Mouse (Mus musculus): ENCODE measurements at regions not wholly inside any gene's neighbourhood (a gene's known extent, or its start where the extent isn't known, plus 50 kb on each side); places are given as distances from the start of the nearest gene placed in this dataset.

DNA sequence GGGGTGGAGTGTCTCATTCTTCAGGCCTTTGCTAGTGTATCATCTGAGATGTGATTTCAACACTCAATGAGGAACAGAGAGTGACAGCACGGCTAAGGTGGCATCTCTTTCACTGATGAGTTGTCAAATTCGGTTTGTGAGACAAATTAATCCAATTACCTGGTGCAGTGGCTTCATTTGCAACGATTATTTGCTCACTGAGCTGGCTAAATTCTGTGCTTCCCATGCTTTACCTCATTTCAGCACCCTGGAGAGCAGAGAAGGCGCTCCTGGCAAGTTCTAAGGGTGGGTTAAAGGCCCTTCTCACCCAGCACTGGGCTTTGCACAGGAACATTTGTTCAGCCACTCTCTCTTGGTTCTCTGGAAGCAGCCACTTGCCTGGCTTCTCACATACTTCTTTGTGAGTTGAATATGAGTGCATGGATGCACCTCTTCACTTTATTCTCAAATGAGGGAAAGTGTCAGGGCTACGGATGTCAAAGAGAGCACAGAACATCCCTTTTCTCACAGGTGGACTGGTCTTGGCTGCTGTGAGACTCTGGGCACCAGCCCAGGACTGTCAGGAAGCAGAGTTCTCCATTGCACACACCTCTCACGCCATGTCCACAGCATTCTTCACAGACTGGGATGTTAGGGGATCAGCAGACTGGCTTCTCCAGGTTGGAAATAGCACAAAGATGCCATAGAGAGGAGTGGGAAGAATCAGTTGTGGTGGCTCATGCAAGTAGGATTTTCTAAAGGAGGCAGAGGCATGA is 193.4 kb downstream of the Sec23ip start:
- no peak for TF ChIP-seq CTCF (IDR thresholded peaks at IDR 0.05)
- no peak for TF ChIP-seq EP300 (IDR thresholded peaks at IDR 0.05)

Measured in lung, postnatal 0 days (tissue).